1 mouse cellular context compared by ENCODE assay signal in the genomic region with DNA sequence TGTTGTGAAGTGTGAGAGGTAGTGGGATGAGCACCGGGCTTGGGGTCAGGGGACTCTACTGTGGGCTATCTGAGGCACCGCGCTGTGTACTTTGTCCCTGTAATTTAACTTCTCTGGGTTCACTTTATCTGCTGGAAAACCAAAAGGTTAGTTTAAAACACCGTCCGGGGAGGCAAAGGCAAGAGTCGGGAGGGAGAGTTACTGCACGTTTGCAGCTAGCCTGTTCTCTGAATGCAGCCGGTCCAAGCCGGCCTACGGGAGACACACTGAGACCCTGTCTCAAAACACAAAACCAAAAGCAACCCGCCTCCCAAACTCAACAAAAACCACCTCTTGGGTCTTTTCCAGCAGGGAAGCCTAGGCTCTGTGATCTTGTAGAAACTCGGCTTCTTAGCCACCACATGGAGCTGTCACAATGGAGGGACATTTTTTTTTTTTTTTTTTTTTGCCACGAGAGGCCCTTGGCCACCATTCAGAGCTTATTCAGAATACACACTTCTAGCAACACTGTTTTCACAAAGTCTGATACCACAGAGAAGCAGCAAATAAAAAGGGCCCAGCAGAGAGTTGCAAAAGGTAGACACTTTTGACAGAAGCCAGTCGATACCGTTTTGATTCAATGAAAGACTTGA.
TF ChIP-seq lines count a peak whose summit lies in the region.

No protein-coding gene starts in this region.

TF ChIP-seq in MEL, 35 proteins besides CTCF, POLR2A, EP300 and RAD21:
- TF ChIP-seq GABPA (IDR thresholded peaks at IDR 0.05; ENCODE audit: low read depth, low read length) (no peak), ZNF384 (IDR thresholded peaks at IDR 0.05; ENCODE audit: low read depth, low read length) (0 out of 2 replicates have a peak, but pooled peaks have one; percentile 9)
TF ChIP-seq in MEL: peak in this region for 1.
